Mouse (Mus musculus): ENCODE measurements at regions not wholly inside any gene's neighbourhood (a gene's known extent, or its start where the extent isn't known, plus 50 kb on each side); places are given as distances from the start of the nearest gene placed in this dataset.

- DNase-seq (ENCODE audit: low spot score): no peak
Observed at GRCm38 (mm10) chr9:23125761-23126704, 96.8 kb upstream of the Bmper start.

- DNase-seq (ENCODE audit: low spot score): no peak
Observed at GRCm38 (mm10) chr9:23127338-23128017, 95.4 kb upstream of the Bmper start.

GRCm38 (mm10) chr9:23128018-23128369 is 94.9 kb upstream of the Bmper start:
- no peak for DNase-seq (ENCODE audit: low spot score)

- DNase-seq (ENCODE audit: low spot score): no peak
Observed at GRCm38 (mm10) chr9:23134006-23134405, 88.9 kb upstream of the Bmper start.

GRCm38 (mm10) chr9:23134421-23135118 is 88.3 kb upstream of the Bmper start:
- DNase-seq (ENCODE audit: low spot score): no peak

GRCm38 (mm10) chr9:23136511-23136910 is 86.4 kb upstream of the Bmper start:
- DNase-seq (ENCODE audit: low spot score): no peak

GRCm38 (mm10) chr9:23137682-23138210 is 85.1 kb upstream of the Bmper start:
- DNase-seq (ENCODE audit: low spot score): no peak

- no peak for DNase-seq (ENCODE audit: low spot score)
Observed at GRCm38 (mm10) chr9:23139580-23140162, 83.2 kb upstream of the Bmper start.

- DNase-seq (ENCODE audit: low spot score): no peak
Observed at GRCm38 (mm10) chr9:23144281-23144680, 78.6 kb upstream of the Bmper start.

- no peak for DNase-seq (ENCODE audit: low spot score)
Observed at GRCm38 (mm10) chr9:23150338-23150737, 72.5 kb upstream of the Bmper start.

- no peak for DNase-seq (ENCODE audit: low spot score)
Observed at GRCm38 (mm10) chr9:23150874-23151273, 72.0 kb upstream of the Bmper start.

- DNase-seq (ENCODE audit: low spot score): no peak
Observed at GRCm38 (mm10) chr9:23151953-23152490, 70.9 kb upstream of the Bmper start.

- DNase-seq (ENCODE audit: low spot score): no peak
Observed at GRCm38 (mm10) chr9:23156820-23157570, 65.9 kb upstream of the Bmper start.

GRCm38 (mm10) chr9:23158499-23158898 is 64.4 kb upstream of the Bmper start:
- no peak for DNase-seq (ENCODE audit: low spot score)

- DNase-seq (ENCODE audit: low spot score): no peak
Observed at GRCm38 (mm10) chr9:23161346-23161745, 61.5 kb upstream of the Bmper start.

- no peak for DNase-seq (ENCODE audit: low spot score)
Observed at GRCm38 (mm10) chr9:23167056-23167591, 55.8 kb upstream of the Bmper start.

GRCm38 (mm10) chr9:23167716-23168115 is 55.2 kb upstream of the Bmper start:
- no peak for DNase-seq (ENCODE audit: low spot score)

- no peak for DNase-seq (ENCODE audit: low spot score)
Observed at GRCm38 (mm10) chr9:23168149-23168548, 54.7 kb upstream of the Bmper start.

- DNase-seq (ENCODE audit: low spot score): no peak
Observed at GRCm38 (mm10) chr9:23171361-23171760, 51.5 kb upstream of the Bmper start.

Measured in thymus, postnatal 0 days (tissue).